Mouse (Mus musculus) gastrocnemius, adult 8-10 months (tissue): Measurements from ENCODE around the gene Plxnb1. TPM values are rescaled to one million over a fixed set of nuclear protein-coding genes. Genes with fewer than 3 reads are reported as not detected.
"Not testable (repeated sequence)": the region's sequence is repeated elsewhere in the genome, so short reads cannot be mapped to it uniquely, and the experiment has no call there.

ENCODE experiments used
- DNase-seq, 2 experiments: peaks; one replicate each; pipeline ENCODE4 v3.0.0; 2022; ENCODE audit warnings: low spot score in 2 of 2
- total RNA-seq, 4 experiments: library from RNA; stranded (reverse); gene quantifications; 2 replicates each; pipeline ENCODE4 v1.2.4; 2022

Gene Plxnb1
- total RNA-seq, 4 experiments from 2014 or later: 0.58 to 0.87 (median 0.74) TPM

DNA sequence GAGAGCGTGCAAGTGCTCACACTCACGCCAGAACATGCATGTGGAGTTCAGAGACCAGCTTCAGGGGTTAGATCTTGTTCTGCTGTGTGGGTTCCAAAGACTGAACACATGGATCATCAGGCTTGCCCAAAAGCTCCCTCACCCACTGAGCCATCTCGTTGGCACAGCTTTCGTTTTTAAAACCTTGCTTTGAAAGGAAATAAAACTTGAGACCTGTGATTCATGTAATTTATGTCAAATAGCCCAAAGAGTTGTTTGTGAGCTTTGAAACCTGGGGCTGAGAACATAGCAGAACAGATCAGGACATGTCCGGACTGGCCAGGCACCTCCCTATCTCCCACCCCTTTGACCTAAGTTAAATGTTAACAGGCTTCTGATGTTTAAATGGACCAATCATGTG lies 34.9 kb downstream of the Plxnb1 start:
- no peak for DNase-seq

DNA sequence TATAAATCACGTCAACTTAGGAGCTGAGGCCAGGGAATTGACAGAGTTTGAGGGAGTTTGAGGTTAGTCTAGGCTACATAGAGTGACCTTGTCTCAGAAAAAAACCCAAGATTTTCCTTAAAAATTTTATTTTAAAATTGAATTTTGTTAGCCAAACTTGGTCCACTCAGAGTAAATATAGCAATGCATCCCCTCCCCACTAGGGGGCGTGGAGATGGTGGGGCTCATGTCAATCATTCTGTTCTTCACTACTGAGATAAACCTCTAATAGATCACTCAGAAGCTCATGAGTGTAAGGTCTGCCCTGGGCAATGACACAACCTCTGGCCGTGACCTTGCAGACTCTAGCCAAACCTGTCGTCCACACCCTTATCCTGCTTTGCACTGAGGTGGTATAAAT lies 45.2 kb downstream of the Plxnb1 start:
- DNase-seq: not testable (repeated sequence)

DNA sequence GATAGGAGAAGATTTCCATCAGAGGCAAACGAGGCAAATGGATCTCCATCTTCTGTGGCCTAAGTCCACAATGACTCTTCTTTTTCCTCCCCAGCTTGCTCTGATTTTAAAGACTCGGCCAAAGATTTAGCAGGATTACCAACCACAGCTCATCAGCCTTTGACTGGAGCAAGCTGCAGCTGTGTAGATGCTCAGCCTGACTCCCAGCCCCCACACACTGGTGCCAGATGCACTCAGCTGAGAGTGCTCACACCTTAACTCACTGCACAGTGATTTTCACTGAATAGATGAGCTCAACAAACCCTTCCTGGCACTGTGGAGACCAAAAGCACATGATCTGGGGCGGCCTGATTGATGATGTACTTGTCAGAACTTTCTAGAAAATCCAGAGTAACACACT lies 66.8 kb downstream of the Plxnb1 start, which contains the start of gene Fbxw21:
Gene Fbxw21 (minus strand): TSS at position 101 of the 400 bp plus-strand sequence.
- DNase-seq: no peak

GRCm38 (mm10) chr9:109167316-109167715 lies 72.1 kb downstream of the Plxnb1 start:
- no peak for DNase-seq

Other genes starting within 250 kb of the Plxnb1 start
- gene Slc26a6, start 242.1 kb upstream of the Plxnb1 start, total RNA-seq: 10 to 100 TPM; 14.6 to 25.3 (median 16.4) TPM
- under 1 TPM in 1 of 4 experiments, not detected in 3; 0.53 TPM for gene Tmem89, start 180.8 kb upstream of the Plxnb1 start, total RNA-seq
- gene Uqcrc1, start 158.8 kb upstream of the Plxnb1 start, total RNA-seq: 100 to 1,000 TPM; 799 to 932 (median 902) TPM
- 1 to 10 TPM; 1.2 to 3.1 (median 2.2) TPM for gene Col7a1, start 141.8 kb upstream of the Plxnb1 start, total RNA-seq
- gene Ucn2, start 109.4 kb upstream of the Plxnb1 start, total RNA-seq: 1 to 10 TPM in 1 of 4 experiments, under 1 TPM in 2, not detected in 1; 0.27 to 1.2 (median 0.51) TPM
- gene Pfkfb4, start 103.6 kb upstream of the Plxnb1 start, total RNA-seq: 10 to 100 TPM; 21.5 to 37.8 (median 35.0) TPM
- gene Shisa5, start 56.8 kb upstream of the Plxnb1 start, total RNA-seq: 10 to 100 TPM in 2 of 4 experiments, 1 to 10 TPM in 2; 7.0 to 11.8 (median 9.1) TPM
- 10 to 100 TPM; 11.4 to 17.2 (median 13.0) TPM for gene Trex1, start 35.7 kb upstream of the Plxnb1 start, total RNA-seq
- 10 to 100 TPM in 3 of 4 experiments, 1 to 10 TPM in 1; 8.7 to 11.5 (median 10.7) TPM for gene Atrip, start 21.3 kb upstream of the Plxnb1 start, total RNA-seq
- 1 to 10 TPM; 6.7 to 8.6 (median 7.8) TPM for gene Ccdc51, start 12.9 kb upstream of the Plxnb1 start, total RNA-seq
- 100 to 1,000 TPM; 297 to 369 (median 354) TPM for gene Tma7, start 12.8 kb upstream of the Plxnb1 start, total RNA-seq
- gene Fbxw21, start 66.7 kb downstream of the Plxnb1 start, total RNA-seq: not detected
- not detected for gene Fbxw13, start 100.6 kb downstream of the Plxnb1 start, total RNA-seq
- gene Fbxw20, start 139.4 kb downstream of the Plxnb1 start, total RNA-seq: not detected
- not detected for gene Fbxw14, start 192.3 kb downstream of the Plxnb1 start, total RNA-seq
- gene Fbxw28, start 244.3 kb downstream of the Plxnb1 start, total RNA-seq: not detected